Mouse (Mus musculus) stomach, embryonic 16.5 days (tissue): ENCODE results near the gene Krtap16-3. TPM values are rescaled to one million over a fixed set of nuclear protein-coding genes. Genes with fewer than 3 reads are reported as not detected.

Experiments used
- ATAC-seq: fragments of 200-750 bp; cut with Nextera tagmentation; 2 replicates; pipeline ENCODE4 v1.8.0; 2017; ENCODE audit warnings: moderate number of reproducible peaks, moderate TSS enrichment; ENCODE audit not compliant: insufficient read depth, low FRiP score
- H3K27ac ChIP-seq: fragments of 300-500 bp; sonication (generic); 2 replicates; pipeline ENCODE4 v1.5.1; 2014; ENCODE audit warnings: low read length
- H3K27me3 ChIP-seq: fragments of 300-500 bp; sonication (generic); 2 replicates; pipeline ENCODE4 v1.6.1; 2014; ENCODE audit warnings: low read length, control low read depth, mixed read lengths; ENCODE audit not compliant: control insufficient read depth, insufficient read depth
- H3K36me3 ChIP-seq: fragments of 300-500 bp; sonication (generic); 2 replicates; pipeline ENCODE4 v1.6.1; 2014; ENCODE audit warnings: low read length; ENCODE audit not compliant: control insufficient read depth, insufficient read depth
- H3K4me1 ChIP-seq: fragments of 300-500 bp; sonication (generic); 2 replicates; pipeline ENCODE4 v1.6.1; 2014; ENCODE audit warnings: low read length, control low read depth, mixed read lengths; ENCODE audit not compliant: control insufficient read depth, insufficient read depth
- H3K4me2 ChIP-seq: fragments of 300-500 bp; sonication (generic); 2 replicates; pipeline ENCODE4 v1.6.1; 2014; ENCODE audit warnings: low read depth, low read length, mixed read lengths
- H3K4me3 ChIP-seq: fragments of 300-500 bp; sonication (generic); replicated peaks from 2 replicates; pipeline ENCODE4 v1.5.1; 2014; ENCODE audit warnings: mild to moderate bottlenecking, low read length
- H3K9ac ChIP-seq: fragments of 300-500 bp; sonication (generic); 2 replicates; pipeline ENCODE4 v1.6.1; 2014; ENCODE audit warnings: low read length
- H3K9me3 ChIP-seq: fragments of 300-500 bp; sonication (generic); replicated peaks from 2 replicates; pipeline ENCODE4 v1.6.1; 2016; ENCODE audit warnings: low read length, control low read depth; ENCODE audit not compliant: control insufficient read depth
- WGBS: fragments of 180-500 bp; shearing (Covaris S2); extraction: QIAGEN DNeasy Blood & Tissue Kit; methylation state at CpG from one replicate; pipeline ENCODE4 v1.1.7; 2014; 5-methylcytosine and 5-hydroxymethylcytosine counted together
- polyA plus RNA-seq: library from polyadenylated mRNA; unstranded; fragments of >200 nt; fragmentation: Nextera tagmentation; extraction: Ambion mirVana; gene quantifications from 2 replicates; pipeline ENCODE4 v1.2.1, GENCODE M21; 2015

The Krtap16-3 gene
- not detected in 2 replicates for polyA plus RNA-seq

- Histone ChIP-seq H3K9me3 (no peaks in the 10 kb centered on the region), H3K4me2 (no peak within 1 kb of the TSS), H3K27ac (no peak within 1 kb of the TSS), H3K36me3 (no peaks in the 10 kb centered on the region), H3K4me1 (no peaks in the 10 kb centered on the region), H3K9ac (no peak within 1 kb of the TSS), H3K4me3 (no peak within 1 kb of the TSS), H3K27me3 (no peaks in the 10 kb centered on the region)
- 88% methylated on average over 7 of the region's 7 CpGs for WGBS
- ATAC-seq, result no peak
These were observed at the start of gene Krtap16-3 for GRCm38 (mm10) chr16:88962773-88963172. Krtap16-3 (minus strand) TSS chr16:88962873.

DNA sequence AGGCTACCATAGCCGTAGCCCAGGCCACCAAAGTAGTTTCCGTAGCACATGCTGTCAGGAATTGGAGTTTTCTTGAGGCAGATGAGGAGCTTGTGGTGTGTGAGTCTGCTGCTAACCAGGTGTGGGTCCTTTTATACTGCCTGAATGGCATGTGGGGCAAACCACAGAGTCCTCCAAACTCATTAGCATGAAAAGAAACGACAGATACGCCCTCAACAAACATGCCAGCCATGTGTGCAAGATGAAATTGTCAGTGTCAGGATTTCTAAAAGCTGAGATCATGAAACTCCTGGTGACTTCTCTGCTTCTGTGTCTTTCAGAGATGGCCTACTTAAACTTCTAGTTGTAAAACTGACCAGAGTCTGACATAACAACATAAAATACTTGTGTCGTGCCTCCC lies 48.0 kb upstream of the Krtap16-3 start, which contains the start of gene Krtap22-2:
Krtap22-2 (minus strand) TSS at position 101 of the 400 bp plus-strand sequence.
- Histone ChIP-seq H3K4me2 (no peak within 1 kb of the TSS), H3K36me3 (no peaks in the 10 kb centered on the region), H3K4me1 (no peaks in the 10 kb centered on the region), H3K27me3 (no peaks in the 10 kb centered on the region), H3K4me3 (no peak within 1 kb of the TSS), H3K9ac (no peak within 1 kb of the TSS), H3K9me3 (no peaks in the 10 kb centered on the region), H3K27ac (no peak within 1 kb of the TSS)
- ATAC-seq, result no peak
- 80% methylated on average over 5 of the region's 5 CpGs for WGBS

- whole genome bisulfite sequencing, result 82% methylated on average over 6 of the region's 6 CpGs
These were observed 21.6 kb downstream of the Krtap16-3 start for GRCm38 (mm10) chr16:88941106-88941505.

DNA sequence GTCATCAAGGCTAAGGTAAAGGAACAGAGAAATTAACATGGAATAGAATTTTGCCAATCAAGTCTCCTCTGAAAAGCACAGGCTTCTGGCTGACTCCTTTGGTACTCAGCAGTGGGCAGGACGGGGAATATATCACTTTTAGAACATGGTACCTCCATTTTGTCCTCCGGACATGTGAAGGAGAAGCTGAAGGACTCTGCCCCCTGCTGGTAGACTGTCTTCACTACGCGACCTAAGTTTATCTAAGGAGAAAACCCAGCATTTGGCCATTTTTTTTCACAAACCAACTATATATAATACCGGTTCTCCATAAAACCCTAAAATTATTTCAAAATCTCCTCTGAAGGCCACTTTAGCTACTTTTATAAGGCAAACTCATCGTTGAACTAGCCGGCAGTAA lies 24.4 kb downstream of the Krtap16-3 start:
- 66% methylated on average over 7 of the region's 7 CpGs for WGBS
- H3K4me2 ChIP-seq, result no peak overlapping the region
- H3K9me3 ChIP-seq, result no peaks in the 10 kb centered on the region

More at GRCm38 (mm10) chr16:88941106-88941505, 21.6 kb downstream of the Krtap16-3 start:
- Histone ChIP-seq H3K4me2 (no peak overlapping the region), H3K27me3 (no peaks in the 10 kb centered on the region), H3K9ac (no peak overlapping the region), H3K4me3 (no peak overlapping the region), H3K27ac (no peak overlapping the region), H3K9me3 (no peaks in the 10 kb centered on the region), H3K36me3 (no peaks in the 10 kb centered on the region), H3K4me1 (no peaks in the 10 kb centered on the region)
- no peak for ATAC-seq

DNA sequence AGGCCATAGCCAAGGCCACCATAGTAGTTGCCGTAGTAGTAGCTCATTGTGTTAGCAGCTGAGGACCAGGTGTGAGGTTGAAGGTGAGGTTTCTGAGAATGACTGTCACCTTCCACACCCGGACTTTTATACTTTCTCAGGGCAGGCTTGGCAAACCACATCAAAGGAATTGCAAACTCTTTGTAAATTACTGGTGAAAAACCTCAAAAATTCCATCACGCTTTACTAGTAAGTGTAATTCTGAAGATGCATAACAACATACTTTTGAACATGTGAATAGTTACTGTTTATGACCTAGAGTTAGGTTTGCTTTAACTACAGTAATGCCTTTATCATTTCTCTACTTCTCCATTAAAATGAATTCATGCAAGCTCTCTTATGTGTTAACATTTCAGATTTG lies 30.5 kb downstream of the Krtap16-3 start, which contains the start of gene Krtap19-9b:
Krtap19-9b (minus strand) TSS at position 101 of the 400 bp plus-strand sequence.
- Histone ChIP-seq H3K36me3 (no peaks in the 10 kb centered on the region), H3K9me3 (no peaks in the 10 kb centered on the region), H3K27me3 (no peaks in the 10 kb centered on the region), H3K4me1 (no peaks in the 10 kb centered on the region), H3K27ac (no peak within 1 kb of the TSS), H3K4me2 (no peak within 1 kb of the TSS), H3K4me3 (no peak within 1 kb of the TSS), H3K9ac (no peak within 1 kb of the TSS)
- WGBS, result 87% methylated on average over 3 of the region's 3 CpGs
- no peak for ATAC-seq

More for the DNA sequence above, 24.4 kb downstream of the Krtap16-3 start:
- H3K4me3 ChIP-seq, result no peak overlapping the region
- no peaks in the 10 kb centered on the region for H3K4me1 ChIP-seq
- no peak overlapping the region for H3K9ac ChIP-seq
- H3K27ac ChIP-seq, result no peak overlapping the region
- H3K27me3 ChIP-seq, result no peaks in the 10 kb centered on the region
- no peak for ATAC-seq
- no peaks in the 10 kb centered on the region for H3K36me3 ChIP-seq

Other genes starting within 250 kb of the Krtap16-3 start
- not detected in 2 replicates for gene Krtap13-1, start 234.0 kb downstream of the Krtap16-3 start, polyA plus RNA-seq
- not detected in 2 replicates for gene Krtap13, start 211.2 kb downstream of the Krtap16-3 start, polyA plus RNA-seq
- not detected in 2 replicates for gene 2310034C09Rik, start 204.0 kb downstream of the Krtap16-3 start, polyA plus RNA-seq
- not detected in 2 replicates for gene 2310057N15Rik, start 188.7 kb downstream of the Krtap16-3 start, polyA plus RNA-seq
- gene Gm5965, start 185.0 kb downstream of the Krtap16-3 start, polyA plus RNA-seq, result not detected in 2 replicates
- gene Gm20741, start 150.7 kb downstream of the Krtap16-3 start, polyA plus RNA-seq, result not detected in 2 replicates
- gene Krtap15, start 142.7 kb downstream of the Krtap16-3 start, polyA plus RNA-seq, result not detected in 2 replicates
- gene Krtap14, start 136.7 kb downstream of the Krtap16-3 start, polyA plus RNA-seq, result not detected in 2 replicates
- not detected in 2 replicates for gene Krtap19-1, start 93.5 kb downstream of the Krtap16-3 start, polyA plus RNA-seq
- gene Krtap19-2, start 88.6 kb downstream of the Krtap16-3 start, polyA plus RNA-seq, result not detected in 2 replicates
- gene Krtap19-3, start 84.8 kb downstream of the Krtap16-3 start, polyA plus RNA-seq, result not detected in 2 replicates
- not detected in 2 replicates for gene Krtap19-4, start 77.8 kb downstream of the Krtap16-3 start, polyA plus RNA-seq
- not detected in 2 replicates for gene Krtap19-5, start 66.4 kb downstream of the Krtap16-3 start, polyA plus RNA-seq
- gene Krtap19-9b, start 30.6 kb downstream of the Krtap16-3 start, polyA plus RNA-seq, result not detected in 2 replicates
- not detected in 2 replicates for gene Krtap22-2, start 47.9 kb upstream of the Krtap16-3 start, polyA plus RNA-seq
- not detected in 2 replicates for gene Gm10229, start 52.4 kb upstream of the Krtap16-3 start, polyA plus RNA-seq
- not detected in 2 replicates for gene Krtap6-1, start 68.8 kb upstream of the Krtap16-3 start, polyA plus RNA-seq
- gene Gm10228, start 78.6 kb upstream of the Krtap16-3 start, polyA plus RNA-seq, result not detected in 2 replicates
- gene Krtap6-5, start 85.0 kb upstream of the Krtap16-3 start, polyA plus RNA-seq, result not detected in 2 replicates
- not detected in 2 replicates for gene 1110025L11Rik, start 101.1 kb upstream of the Krtap16-3 start, polyA plus RNA-seq
- gene Krtap6-3, start 121.1 kb upstream of the Krtap16-3 start, polyA plus RNA-seq, result not detected in 2 replicates
- gene Gm6358, start 178.0 kb upstream of the Krtap16-3 start, polyA plus RNA-seq, result not detected in 2 replicates
- gene Gm10061, start 188.2 kb upstream of the Krtap16-3 start, polyA plus RNA-seq, result not detected in 2 replicates
- gene Gm9789, start 195.1 kb upstream of the Krtap16-3 start, polyA plus RNA-seq, result not detected in 2 replicates
- gene Gm7735, start 206.6 kb upstream of the Krtap16-3 start, polyA plus RNA-seq, result not detected in 2 replicates
- gene 1110057P08Rik, start 211.9 kb upstream of the Krtap16-3 start, polyA plus RNA-seq, result not detected in 2 replicates
- gene Krtap20-2, start 243.0 kb upstream of the Krtap16-3 start, polyA plus RNA-seq, result not detected in 2 replicates